Mouse (Mus musculus): ENCODE results near the gene Dbp. TPM values are rescaled to one million over a fixed set of nuclear protein-coding genes. Genes with fewer than 3 reads are reported as not detected.

Gene Dbp
- polyA plus RNA-seq, 1 experiment from 2014 or later: 3.6 TPM

DNA sequence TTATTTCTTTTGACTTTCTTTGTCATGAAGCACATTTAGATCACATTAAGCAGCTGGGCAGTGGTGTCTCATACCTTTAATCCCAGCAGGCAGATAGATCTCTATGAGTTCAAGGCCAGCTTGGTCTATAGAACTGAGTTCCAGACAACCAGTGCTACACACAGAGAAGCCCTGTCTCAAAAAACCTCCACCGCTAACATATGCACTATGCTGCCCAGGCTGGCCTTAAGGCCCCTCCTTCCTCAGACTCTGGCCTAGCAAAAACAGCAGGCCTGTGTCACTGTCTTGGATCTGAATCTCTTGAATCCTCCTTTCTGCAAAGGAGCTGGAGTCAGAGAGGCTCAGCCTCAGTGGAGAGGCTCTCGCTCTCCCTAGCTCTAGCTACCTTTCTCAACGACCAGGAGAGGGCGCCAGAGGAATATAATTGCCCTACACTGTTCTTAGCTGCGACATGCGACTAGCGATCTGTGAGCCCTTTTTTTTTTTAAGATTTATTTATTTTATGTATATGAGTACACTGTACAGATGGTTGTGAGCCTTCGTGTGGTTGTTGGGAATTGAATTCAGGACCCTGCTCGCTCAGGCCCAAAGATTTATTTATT lies 34.4 kb downstream of the Dbp start:
- Histone ChIP-seq H3K36me3 (replicated peaks; ENCODE audit: insufficient read depth, low read length) (no peaks in the 10 kb centered on the region), H3K4me1 (ENCODE audit: insufficient read depth) (0 out of 2 replicates have a peak, but pooled peaks cover 6% of the 10 kb centered on the region)
- peak; percentile 75 for ATAC-seq

DNA sequence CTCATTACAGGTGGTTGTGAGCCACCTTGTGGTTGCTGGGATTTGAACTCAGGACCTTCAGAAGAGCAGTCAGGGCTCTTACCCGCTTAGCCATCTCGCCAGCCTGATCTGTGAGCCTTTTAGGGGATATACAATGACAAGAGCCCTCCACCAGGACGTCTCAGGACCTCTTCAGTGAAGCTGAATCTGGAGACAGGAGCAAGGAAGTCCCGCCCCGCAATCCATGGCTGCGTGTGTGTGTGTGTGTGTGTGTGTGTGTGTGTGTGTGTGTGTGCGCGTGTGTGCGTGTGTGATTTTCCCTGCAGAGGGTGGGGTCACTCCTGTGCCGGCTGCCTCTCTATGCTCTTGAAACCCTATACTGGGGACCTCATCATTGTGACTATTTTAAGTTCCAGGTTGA lies 34.9 kb downstream of the Dbp start:
- H3K27ac ChIP-seq (ENCODE audit: low read depth): no peak overlapping the region
- H3K36me3 ChIP-seq (replicated peaks; ENCODE audit: insufficient read depth, low read length): no peaks in the 10 kb centered on the region
- no peak overlapping the region for H3K9ac ChIP-seq (replicated peaks)
- H3K4me2 ChIP-seq (ENCODE audit: low read depth, low read length): no peak overlapping the region
- TF ChIP-seq EP300 (IDR thresholded peaks at IDR 0.05; ENCODE audit: low read depth) (no peak), CTCF (IDR thresholded peaks at IDR 0.05; ENCODE audit: low read depth) (no peak)
- 0 out of 2 replicates have a peak, but pooled peaks cover 6% of the 10 kb centered on the region for H3K4me1 ChIP-seq (ENCODE audit: insufficient read depth)
- no peaks in the 10 kb centered on the region for H3K9me3 ChIP-seq (ENCODE audit: low read length)
- no peaks in the 10 kb centered on the region for H3K27me3 ChIP-seq (ENCODE audit: insufficient read depth, low read length)
- H3K4me3 ChIP-seq (ENCODE audit: low read depth, low read length): no peak overlapping the region
- 68% methylated on average over 10 of the region's 10 CpGs for WGBS (ENCODE audit: insufficient replicate concordance)
- ATAC-seq: no peak
- DNase-seq: no peak

More for the DNA sequence above, 34.4 kb downstream of the Dbp start:
- TF ChIP-seq EP300 (IDR thresholded peaks at IDR 0.05; ENCODE audit: low read depth) (no peak), CTCF (IDR thresholded peaks at IDR 0.05; ENCODE audit: low read depth) (peak; percentile 91)
- H3K4me3 ChIP-seq (ENCODE audit: low read depth, low read length): no peak overlapping the region
- no peaks in the 10 kb centered on the region for H3K9me3 ChIP-seq (ENCODE audit: low read length)
- H3K27me3 ChIP-seq (ENCODE audit: insufficient read depth, low read length): no peaks in the 10 kb centered on the region
- H3K9ac ChIP-seq (replicated peaks): no peak overlapping the region
- DNase-seq: peak; percentile 89
- no peak overlapping the region for H3K4me2 ChIP-seq (ENCODE audit: low read depth, low read length)
- no peak overlapping the region for H3K27ac ChIP-seq (ENCODE audit: low read depth)
- 6% methylated on average over 9 of the region's 9 CpGs for whole genome bisulfite sequencing (ENCODE audit: insufficient replicate concordance)

DNA sequence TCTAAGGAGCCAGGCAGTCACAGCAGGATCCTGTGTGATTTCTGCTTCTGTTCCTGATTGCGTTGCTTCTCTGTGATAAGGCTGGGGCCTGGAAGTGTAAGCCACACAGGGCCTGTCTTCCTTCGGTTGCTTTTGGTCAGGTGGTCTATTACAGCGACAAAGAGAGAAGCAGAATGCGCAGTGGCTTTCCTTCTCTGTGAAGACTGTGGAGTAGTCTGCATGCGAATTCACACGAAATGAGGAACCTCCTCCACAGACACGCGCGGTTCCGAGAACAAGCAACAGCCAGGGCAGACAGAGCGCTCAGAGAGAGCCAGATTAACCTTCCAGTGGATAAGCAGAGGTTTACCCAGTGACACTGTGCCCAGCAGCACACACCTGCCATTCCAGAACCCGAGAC lies 36.4 kb downstream of the Dbp start:
- Histone ChIP-seq H3K4me3 (ENCODE audit: low read depth, low read length) (no peak overlapping the region), H3K27ac (ENCODE audit: low read depth) (peak overlapping the region; percentile 11; the same call in 1 of the 2 replicates), H3K36me3 (replicated peaks; ENCODE audit: insufficient read depth, low read length) (no peaks in the 10 kb centered on the region), H3K4me2 (ENCODE audit: low read depth, low read length) (peak overlapping the region; percentile 60), H3K27me3 (ENCODE audit: insufficient read depth, low read length) (no peaks in the 10 kb centered on the region), H3K9me3 (ENCODE audit: low read length) (no peaks in the 10 kb centered on the region), H3K9ac (replicated peaks) (no peak overlapping the region), H3K4me1 (ENCODE audit: insufficient read depth) (0 out of 2 replicates have a peak, but pooled peaks cover 6% of the 10 kb centered on the region)
- no peak for DNase-seq
- WGBS (ENCODE audit: insufficient replicate concordance): 31% methylated on average over 12 of the region's 12 CpGs
- no peak for ATAC-seq
- TF ChIP-seq EP300 (IDR thresholded peaks at IDR 0.05; ENCODE audit: low read depth) (no peak), CTCF (IDR thresholded peaks at IDR 0.05; ENCODE audit: low read depth) (no peak)

DNA sequence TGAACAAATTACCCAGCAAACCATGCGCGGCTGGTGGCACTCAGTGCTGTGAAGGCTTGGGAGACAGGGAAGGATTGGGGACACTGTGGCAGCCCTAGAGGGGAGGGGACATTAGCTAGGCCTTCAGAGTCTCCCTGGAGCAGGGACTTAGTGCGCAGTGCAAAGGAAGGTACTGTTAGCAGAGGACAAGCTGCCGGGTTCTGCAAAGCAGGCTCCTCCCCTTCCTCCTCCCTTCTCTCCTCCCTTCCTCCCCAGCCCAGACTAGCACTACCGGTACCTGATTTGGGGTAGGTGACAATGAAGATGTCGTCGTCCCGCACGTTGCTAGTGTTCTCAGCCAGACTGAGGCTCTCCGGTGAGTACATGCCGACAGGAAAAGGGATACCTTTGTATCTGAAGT lies 36.9 kb downstream of the Dbp start:
- H3K9me3 ChIP-seq (ENCODE audit: low read length): no peaks in the 10 kb centered on the region; the same call in 1 of the 2 replicates
- DNase-seq: no peak
- peak; percentile 27; the same call in 1 of the 2 replicates for ATAC-seq
- no peak overlapping the region for H3K9ac ChIP-seq (replicated peaks)
- peak overlapping the region; percentile 60 for H3K4me2 ChIP-seq (ENCODE audit: low read depth, low read length)
- H3K36me3 ChIP-seq (replicated peaks; ENCODE audit: insufficient read depth, low read length): no peaks in the 10 kb centered on the region
- H3K4me3 ChIP-seq (ENCODE audit: low read depth, low read length): 0 out of 2 replicates have a peak overlapping the region, but pooled peaks have one; percentile 20
- H3K27ac ChIP-seq (ENCODE audit: low read depth): peak overlapping the region; percentile 11; the same call in 1 of the 2 replicates
- TF ChIP-seq EP300 (IDR thresholded peaks at IDR 0.05; ENCODE audit: low read depth): no peak
- TF ChIP-seq CTCF (IDR thresholded peaks at IDR 0.05; ENCODE audit: low read depth): no peak
- H3K27me3 ChIP-seq (ENCODE audit: insufficient read depth, low read length): no peaks in the 10 kb centered on the region
- WGBS (ENCODE audit: insufficient replicate concordance): 22% methylated on average over 11 of the region's 11 CpGs
- H3K4me1 ChIP-seq (ENCODE audit: insufficient read depth): 0 out of 2 replicates have a peak, but pooled peaks cover 6% of the 10 kb centered on the region

DNA sequence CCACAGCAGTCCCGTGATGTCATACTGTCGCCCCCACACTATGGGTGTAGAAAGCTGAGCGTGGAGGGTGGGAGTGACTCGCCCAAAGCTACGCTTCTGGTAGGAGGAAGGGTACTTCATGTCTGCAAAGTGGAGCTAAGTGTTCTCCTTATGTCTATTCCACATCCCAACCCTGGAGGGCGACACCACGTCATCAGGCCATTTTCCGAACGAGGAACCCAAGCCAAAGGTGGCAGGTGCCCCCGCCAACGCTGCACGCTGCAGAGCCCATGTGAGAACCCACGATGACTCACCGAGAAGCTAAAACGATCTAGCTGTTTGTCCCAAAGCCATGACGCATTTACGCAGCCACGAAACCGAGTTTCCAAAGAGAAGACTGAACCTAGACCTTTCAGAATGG lies 37.5 kb downstream of the Dbp start:
- ATAC-seq (peak; percentile 17; the same call in 1 of the 2 replicates), DNase-seq (no peak)
- Histone ChIP-seq H3K27ac (ENCODE audit: low read depth) (no peak overlapping the region), H3K36me3 (replicated peaks; ENCODE audit: insufficient read depth, low read length) (no peaks in the 10 kb centered on the region), H3K9ac (replicated peaks) (no peak overlapping the region), H3K4me1 (ENCODE audit: insufficient read depth) (0 out of 2 replicates have a peak, but pooled peaks cover 6% of the 10 kb centered on the region), H3K27me3 (ENCODE audit: insufficient read depth, low read length) (no peaks in the 10 kb centered on the region), H3K4me2 (ENCODE audit: low read depth, low read length) (peak overlapping the region; percentile 60), H3K9me3 (ENCODE audit: low read length) (no peaks in the 10 kb centered on the region; the same call in 1 of the 2 replicates), H3K4me3 (ENCODE audit: low read depth, low read length) (peak overlapping the region; percentile 20; the same call in 1 of the 2 replicates)
- 30% methylated on average over 19 of the region's 19 CpGs for WGBS (ENCODE audit: insufficient replicate concordance)
- TF ChIP-seq CTCF (IDR thresholded peaks at IDR 0.05; ENCODE audit: low read depth): peak; percentile 35
- no peak for TF ChIP-seq EP300 (IDR thresholded peaks at IDR 0.05; ENCODE audit: low read depth)

DNA sequence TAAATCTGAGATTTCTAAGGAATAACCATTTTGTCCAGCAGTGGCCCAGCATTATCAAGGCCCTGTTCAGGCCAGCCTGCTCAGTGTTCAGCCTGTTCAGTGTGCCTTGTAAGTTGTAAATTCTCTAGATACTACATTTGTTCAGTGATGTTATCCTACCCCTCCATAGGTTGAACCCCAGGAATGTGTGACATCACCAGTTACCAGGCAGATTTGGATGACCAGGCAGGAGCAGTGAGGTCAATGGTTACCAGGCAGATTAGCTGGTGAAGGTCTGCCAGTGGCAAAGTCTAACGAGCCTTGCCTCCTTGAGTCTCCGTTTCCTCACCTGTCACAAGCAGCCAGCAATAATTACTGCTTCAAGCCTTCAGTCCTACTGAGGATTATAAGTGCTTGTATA lies 39.5 kb downstream of the Dbp start:
- 40% methylated on average over 2 of the region's 2 CpGs for WGBS (ENCODE audit: insufficient replicate concordance)
- Histone ChIP-seq H3K27me3 (ENCODE audit: insufficient read depth, low read length) (no peaks in the 10 kb centered on the region), H3K4me1 (ENCODE audit: insufficient read depth) (0 out of 2 replicates have a peak, but pooled peaks cover 6% of the 10 kb centered on the region), H3K9ac (replicated peaks) (no peak overlapping the region), H3K9me3 (ENCODE audit: low read length) (no peaks in the 10 kb centered on the region; the same call in 1 of the 2 replicates), H3K4me3 (ENCODE audit: low read depth, low read length) (no peak overlapping the region), H3K27ac (ENCODE audit: low read depth) (no peak overlapping the region), H3K36me3 (replicated peaks; ENCODE audit: insufficient read depth, low read length) (no peaks in the 10 kb centered on the region), H3K4me2 (ENCODE audit: low read depth, low read length) (no peak overlapping the region)
- ATAC-seq: peak; percentile 81
- no peak for TF ChIP-seq EP300 (IDR thresholded peaks at IDR 0.05; ENCODE audit: low read depth)
- no peak for TF ChIP-seq CTCF (IDR thresholded peaks at IDR 0.05; ENCODE audit: low read depth)
- DNase-seq: peak; percentile 89

All from liver, postnatal 0 days (tissue).